ENCODE assay signal across 8 mouse cellular contexts in genomic region chr11:80153857-80154495, GRCm38 (mm10). TPM values are rescaled to one million over a fixed set of nuclear protein-coding genes. Genes with fewer than 3 reads are reported as not detected.
DNase-seq lines count a peak whose midpoint lies in the region; ATAC-seq lines count a peak whose summit lies in the region.

Adap2 (plus strand) TSS chr11:80154105.

- H3K27ac ChIP-seq in intestine, embryonic 15.5 days = no peak within 1 kb of the TSS

- H3K4me1 ChIP-seq in intestine, embryonic 15.5 days (replicated peaks) = no peaks in the 10 kb centered on the region

- intact Hi-C loops in left cerebral cortex, postnatal 25 days (cut with DNase I) = no loop called here

- peaks cover 16% of the 10 kb centered on the region for H3K27me3 ChIP-seq in intestine, embryonic 15.5 days (replicated peaks)

- 1% methylated on average over 47 of the region's 47 CpGs for WGBS in intestine, embryonic 15.5 days

- H3K9ac ChIP-seq in intestine, embryonic 15.5 days = peak within 1 kb of the TSS; percentile 53

- peak within 1 kb of the TSS; percentile 56 for H3K4me3 ChIP-seq in intestine, embryonic 15.5 days (replicated peaks)

- DNase-seq in adrenal gland, postnatal 14 days = peak; percentile 96
- DNase-seq in embryo, embryonic 9.5 days (ENCODE audit: extremely low spot score) = peak; percentile 89
- DNase-seq in gastrocnemius, postnatal 4 days (ENCODE audit: low spot score in 2 of 2) = peak; percentile 74 to 87
- DNase-seq in left cerebral cortex, postnatal 25 days (ENCODE audit: low spot score in 2 of 2) = peak; percentile 62 to 72
- peak; percentile 74 for DNase-seq in right cerebral cortex, postnatal 14 days
- DNase-seq in urinary bladder, postnatal 25 days (ENCODE audit: low spot score) = peak; percentile 89

- no peaks in the 10 kb centered on the region for H3K9me3 ChIP-seq in intestine, embryonic 15.5 days

- peak; percentile 97 for ATAC-seq in intestine, embryonic 15.5 days
- peak; percentile 95 for ATAC-seq in megakaryocyte-erythroid progenitor cell, adult 5-6 weeks (replicated peaks; ENCODE audit: low FRiP score, low TSS enrichment, poor library complexity, severe bottlenecking)

- peak within 1 kb of the TSS; percentile 87 for H3K4me2 ChIP-seq in intestine, embryonic 15.5 days (replicated peaks)

- H3K36me3 ChIP-seq in intestine, embryonic 15.5 days = no peaks in the 10 kb centered on the region

RNA-seq across cellular contexts. Expression of gene Adap2, which starts in this region (rescaled TPM):
- total RNA-seq in adrenal gland, postnatal 14 days (2021) = 13.6 and 13.9 TPM in 2 replicates
- total RNA-seq in gastrocnemius, postnatal 4 days (2021) = 1 to 10 TPM; 4.6 to 6.2 TPM
- 3.6 and 4.2 TPM in 2 replicates for polyA plus RNA-seq in intestine, embryonic 15.5 days (2015; fragmentation: Nextera tagmentation; extraction: Ambion mirVana)
- 1 to 10 TPM; 6.9 to 7.8 TPM for total RNA-seq in left cerebral cortex, postnatal 25 days (2021)
- total RNA-seq in megakaryocyte-erythroid progenitor cell, adult 5-6 weeks (2014; fragmentation: Nextera tagmentation) = not detected in 2 replicates
- total RNA-seq in megakaryocyte-erythroid progenitor cell, adult 5-6 weeks (2017) = 0.23 TPM in 1 of 2 replicates, not detected in the other

Comparison
In these comparisons a context has a peak if more than half of its experiments do, and no peak if none do; other contexts are left out.
1. RNA of gene Adap2 (total RNA-seq): 13.6 to 13.9 TPM in adrenal gland, postnatal 14 days, 6.9 to 7.8 TPM in left cerebral cortex, postnatal 25 days and 4.6 to 6.2 TPM in gastrocnemius, postnatal 4 days; 0.23 TPM in megakaryocyte-erythroid progenitor cell, adult 5-6 weeks; every median in the first group is over 4 times any median in the second.
2. Peak in ATAC-seq in megakaryocyte-erythroid progenitor cell, adult 5-6 weeks; RNA of the gene not detected or under 1 TPM.
3. Peak in every context shown above with its lines, with median percentiles within 50 percentile points of each other: DNase-seq.